Mouse (Mus musculus): ENCODE measurements at regions not wholly inside any gene's neighbourhood (a gene's known extent, or its start where the extent isn't known, plus 50 kb on each side); places are given as distances from the start of the nearest gene placed in this dataset.

GRCm38 (mm10) chr13:84760978-84761377, 428.2 kb upstream of the Ccnh start:
- DNase-seq (ENCODE audit: low spot score in 2 of 2), result no peak

DNA sequence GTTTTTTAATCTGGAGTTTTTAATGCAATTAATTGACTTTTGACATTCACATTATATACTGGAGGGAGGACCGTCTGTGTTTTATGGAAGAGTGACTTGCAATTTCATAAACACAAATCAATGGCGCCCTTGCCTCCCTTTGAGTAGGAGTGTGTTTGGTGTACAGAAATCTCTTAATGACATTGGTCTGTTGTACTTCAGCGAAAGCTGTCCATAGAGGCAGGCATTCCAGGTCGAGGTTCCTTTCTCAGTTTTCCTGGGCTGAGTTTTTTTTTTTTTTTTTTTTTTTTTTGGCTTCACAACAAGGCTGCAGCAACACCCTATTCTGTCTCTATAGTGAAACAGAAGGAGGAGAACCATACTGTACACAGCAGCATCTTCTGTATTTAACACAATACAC, 427.4 kb upstream of the Ccnh start:
- DNase-seq (ENCODE audit: low spot score in 2 of 2), result no peak

GRCm38 (mm10) chr13:84763916-84764315, 425.3 kb upstream of the Ccnh start:
- DNase-seq (ENCODE audit: low spot score in 2 of 2), result no peak

DNA sequence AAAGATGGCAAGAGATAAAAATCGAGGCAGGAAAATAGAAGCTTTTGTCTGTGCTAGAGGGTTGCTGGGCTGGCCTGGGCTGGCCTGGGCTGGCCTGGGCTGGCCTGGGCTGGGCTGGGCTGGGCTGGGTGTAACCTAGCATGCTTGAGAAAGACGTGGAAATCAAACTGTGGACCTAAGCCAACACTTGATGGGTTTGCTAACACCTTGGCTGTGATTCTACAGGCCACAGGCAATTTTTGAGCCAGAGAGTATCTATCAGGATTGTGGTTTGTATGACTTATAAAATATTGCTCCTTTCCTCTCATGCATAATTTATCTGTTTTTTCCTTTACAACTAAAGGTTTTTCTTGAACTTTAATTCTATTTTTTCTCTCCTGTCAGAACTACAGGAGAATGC, 417.3 kb upstream of the Ccnh start:
- no peak for DNase-seq (ENCODE audit: low spot score in 2 of 2)

- no peak for DNase-seq (ENCODE audit: low spot score in 2 of 2)
Observed at GRCm38 (mm10) chr13:84783017-84783937, 405.9 kb upstream of the Ccnh start.

DNA sequence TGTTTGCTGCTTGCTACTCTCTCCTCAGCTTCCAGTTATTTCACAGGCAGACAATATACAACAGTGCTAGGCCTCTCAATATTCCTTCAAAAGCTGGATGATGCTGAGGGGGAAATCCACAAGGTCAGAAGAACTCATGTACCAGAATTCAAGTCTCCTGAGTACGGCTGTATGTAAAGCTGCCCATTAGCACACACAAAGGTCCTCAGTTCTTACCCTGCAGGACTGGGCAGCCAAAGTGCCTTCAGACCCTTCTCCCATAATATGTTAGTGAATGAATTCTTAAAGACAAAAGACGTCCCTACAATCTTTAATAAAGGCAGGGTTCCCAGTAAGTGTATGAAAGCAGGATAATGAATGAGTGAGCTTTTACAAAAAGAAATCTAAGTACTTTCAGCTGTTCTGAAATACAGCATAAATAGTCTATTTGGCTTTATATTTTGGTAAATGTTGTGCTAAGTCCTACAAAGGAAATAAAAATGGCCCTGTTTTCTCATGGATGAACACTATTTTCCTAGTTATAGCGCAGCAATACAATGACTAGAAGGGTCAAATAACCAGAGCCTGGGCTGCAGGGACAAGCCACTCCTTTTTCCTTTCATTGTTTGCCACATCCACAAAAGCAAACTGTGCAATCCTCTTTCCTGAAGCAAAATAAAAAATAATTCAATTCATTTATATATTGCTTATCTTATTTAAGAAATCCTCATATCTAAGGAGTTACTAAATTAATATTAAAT, 384.8 kb upstream of the Ccnh start:
- no peak for DNase-seq (ENCODE audit: low spot score in 2 of 2)

GRCm38 (mm10) chr13:84805190-84805589, 384.0 kb upstream of the Ccnh start:
- no peak for DNase-seq (ENCODE audit: low spot score in 2 of 2)

DNA sequence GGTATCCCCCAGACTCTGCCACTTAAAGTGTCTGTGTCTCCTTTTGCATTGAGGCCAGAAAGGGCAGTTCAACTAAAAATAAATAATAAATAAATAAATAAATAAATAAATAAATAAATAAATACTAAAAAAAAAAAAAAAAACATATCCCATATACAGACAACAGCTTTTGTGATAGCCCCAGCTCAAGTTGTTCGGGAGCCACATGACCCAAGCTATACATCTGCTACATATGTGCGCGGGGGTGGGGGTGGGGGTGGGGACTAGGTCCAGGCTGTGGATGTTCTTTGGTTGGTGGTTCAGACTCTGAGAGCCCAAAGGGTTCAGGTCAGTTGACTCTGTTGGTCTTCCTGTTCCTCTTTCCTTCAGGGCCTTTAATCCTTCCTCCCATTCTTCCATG, 379.6 kb upstream of the Ccnh start:
- no peak for DNase-seq (ENCODE audit: low spot score in 2 of 2)
